Mouse (Mus musculus) G1E (cell line): ENCODE data around the gene Stim1.

Experiments used
- CTCF ChIP-seq: IDR thresholded peaks from 2 replicates; pipeline ENCODE4 v1.5.1; 2012; ENCODE audit warnings: low read depth, low read length, inconsistent platforms, mixed read lengths
- GATA1 ChIP-seq: IDR thresholded peaks from 2 replicates; pipeline ENCODE4 v1.6.1; 2012; ENCODE audit warnings: borderline replicate concordance, low read length, inconsistent platforms, mixed read lengths
- GATA2 ChIP-seq: IDR thresholded peaks from 2 replicates; pipeline ENCODE4 v1.6.1; 2012; ENCODE audit warnings: low read depth, low read length, inconsistent platforms, borderline replicate concordance
- POLR2AphosphoS5 ChIP-seq: IDR thresholded peaks from 2 replicates; pipeline ENCODE4 v1.6.1; 2012; ENCODE audit warnings: low read depth, low read length, inconsistent platforms; ENCODE audit not compliant: insufficient replicate concordance
- TAL1 ChIP-seq: conservative IDR thresholded peaks from 2 replicates; pipeline ENCODE4 v1.6.1; 2012; ENCODE audit warnings: low read depth, low read length, inconsistent platforms, mixed read lengths

- TF ChIP-seq CTCF (no peak), TAL1 (no peak), GATA1 (no peak), POLR2AphosphoS5 (no peak), GATA2 (no peak)
These were observed 28.0 kb upstream of the Stim1 start for GRCm38 (mm10) chr7:102239591-102239990.
